Mouse (Mus musculus) megakaryocyte progenitor cell, adult 5-6 weeks (primary cell): ENCODE measurements around the gene Palm2. TPM values are rescaled to one million over a fixed set of nuclear protein-coding genes. Genes with fewer than 3 reads are reported as not detected.

Experiments
- ATAC-seq: replicated peaks from 2 replicates; pipeline ENCODE4 v1.8.0; 2016; ENCODE audit warnings: mild to moderate bottlenecking, moderate TSS enrichment, inconsistent platforms; ENCODE audit not compliant: poor library complexity
- total RNA-seq, 2 experiments: library from RNA; stranded (forward) in 1 of 2; stranded (reverse) in 1 of 2; fragments of 157-497, 149-512 nt in 1 of 2; fragments of 200-1000 nt in 1 of 2; gene quantifications; 2 replicates each; pipeline versions ENCODE4 v1.2.3 to v1.2.4; 2015 to 2017

Palm2 gene
- total RNA-seq, 2 experiments from 2014 or later = not detected

DNA sequence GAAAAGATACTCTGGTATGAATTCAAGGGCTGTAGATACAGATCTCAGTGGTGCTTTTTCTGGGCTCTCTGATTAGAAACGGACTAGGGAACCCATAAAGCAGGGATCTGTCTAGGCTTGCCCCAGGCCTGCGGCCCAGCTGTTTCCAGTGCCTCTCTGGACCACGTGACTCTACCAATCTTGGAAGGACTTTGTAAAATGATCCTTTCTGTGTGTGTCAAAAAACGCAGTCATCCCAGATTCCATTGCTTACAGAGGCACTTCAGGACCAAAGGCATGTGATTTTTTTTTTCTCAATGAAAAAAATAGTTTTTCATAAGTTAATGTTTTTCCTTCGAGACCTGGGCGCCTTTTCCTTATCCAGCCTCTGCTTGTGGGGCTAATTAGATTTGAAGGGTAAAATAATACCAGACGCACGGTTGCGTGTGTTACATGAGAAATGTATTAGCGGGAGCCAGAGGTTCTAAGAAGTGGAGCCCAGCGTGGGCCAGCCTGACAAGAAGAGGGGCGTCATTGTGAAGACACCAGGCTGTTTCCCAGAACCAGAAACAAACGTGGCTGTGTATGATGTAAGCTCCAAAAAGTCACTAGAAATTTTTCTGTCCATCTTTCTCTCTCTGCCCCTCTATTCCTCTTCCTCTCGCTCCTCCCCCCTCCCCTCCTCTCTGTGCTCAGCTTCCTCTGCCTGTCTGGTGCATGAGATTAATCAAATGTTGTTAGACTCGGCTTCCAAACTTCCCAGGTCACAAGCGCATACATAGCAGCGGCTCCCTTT, 177.4 kb downstream of the Palm2 start:
- no peak for ATAC-seq

DNA sequence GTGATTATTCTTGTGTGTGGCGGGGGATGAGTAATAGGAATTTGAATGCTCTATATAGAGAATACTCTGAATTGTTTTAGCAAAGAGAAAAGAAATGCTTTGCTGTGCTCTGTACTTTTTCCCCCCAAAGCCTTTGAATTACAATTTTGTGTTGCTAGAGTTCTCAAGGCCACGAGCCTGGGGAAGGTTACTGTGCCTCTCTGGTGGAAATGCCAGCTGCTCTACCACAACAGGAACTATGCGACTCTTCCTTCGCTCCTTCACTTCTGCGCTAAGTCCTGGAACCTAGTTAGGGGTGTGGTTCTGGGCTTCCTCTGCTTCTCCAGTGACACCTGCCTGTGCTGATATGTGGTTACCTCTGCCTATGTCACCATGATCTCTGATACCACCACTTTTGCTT, 178.7 kb downstream of the Palm2 start:
- ATAC-seq = no peak

DNA sequence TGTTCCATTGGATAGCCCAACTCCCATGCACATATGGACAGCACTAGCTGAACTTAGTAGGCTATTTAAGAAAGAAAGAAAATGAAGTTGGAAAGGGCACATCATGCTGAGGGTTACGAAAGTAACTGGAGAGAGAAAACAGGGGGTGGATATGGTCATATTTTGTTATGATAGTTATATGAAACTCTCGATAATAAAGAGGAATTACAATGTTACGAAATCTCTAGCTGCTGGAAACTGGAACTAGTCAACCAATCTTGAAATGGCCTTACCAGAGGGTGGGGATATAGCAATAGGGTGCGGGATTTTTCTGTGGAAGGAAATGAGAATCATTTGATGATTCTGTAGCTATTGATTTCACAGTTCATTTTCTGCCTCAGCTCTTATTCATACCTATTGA, 180.6 kb downstream of the Palm2 start:
- no peak; the same call in 1 of the 2 replicates for ATAC-seq

DNA sequence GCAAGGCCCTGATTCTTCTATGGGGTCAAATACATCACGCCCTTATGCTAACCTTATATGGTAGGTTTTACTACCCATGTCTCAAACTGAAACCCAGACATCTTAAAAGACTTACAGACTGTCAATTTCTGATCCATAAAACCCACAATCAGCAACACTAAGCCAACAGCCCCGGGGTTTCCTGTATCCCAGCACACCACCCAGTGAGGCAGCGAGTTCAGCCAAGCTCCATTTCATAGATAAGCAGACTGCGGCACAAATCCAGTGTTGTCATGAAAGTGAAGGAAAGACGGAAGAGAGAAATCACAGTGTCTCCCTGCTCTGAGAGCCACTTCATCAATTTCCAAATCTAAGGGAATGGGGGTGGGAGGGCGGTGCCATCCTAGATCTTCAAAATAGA, 184.7 kb downstream of the Palm2 start:
- no peak for ATAC-seq

DNA sequence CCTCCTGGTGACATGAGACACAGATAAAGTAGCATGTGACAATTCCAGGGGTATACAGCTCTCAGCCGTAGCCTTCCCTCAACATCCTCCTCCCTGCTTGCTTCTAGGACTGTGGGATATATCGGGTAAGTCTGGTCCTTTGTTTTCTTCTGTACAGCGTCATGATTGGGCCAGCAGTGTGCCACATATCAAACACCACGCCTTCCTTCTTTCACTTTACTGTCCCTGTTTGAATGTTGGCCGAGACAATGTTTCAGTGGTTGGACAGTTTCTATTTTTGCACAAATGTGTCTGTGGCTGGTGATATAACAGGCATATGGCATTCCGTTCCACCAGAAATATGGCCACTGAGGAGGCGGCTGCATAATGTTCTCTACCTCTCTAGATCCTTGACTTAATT, 188.8 kb downstream of the Palm2 start:
- ATAC-seq = no peak

DNA sequence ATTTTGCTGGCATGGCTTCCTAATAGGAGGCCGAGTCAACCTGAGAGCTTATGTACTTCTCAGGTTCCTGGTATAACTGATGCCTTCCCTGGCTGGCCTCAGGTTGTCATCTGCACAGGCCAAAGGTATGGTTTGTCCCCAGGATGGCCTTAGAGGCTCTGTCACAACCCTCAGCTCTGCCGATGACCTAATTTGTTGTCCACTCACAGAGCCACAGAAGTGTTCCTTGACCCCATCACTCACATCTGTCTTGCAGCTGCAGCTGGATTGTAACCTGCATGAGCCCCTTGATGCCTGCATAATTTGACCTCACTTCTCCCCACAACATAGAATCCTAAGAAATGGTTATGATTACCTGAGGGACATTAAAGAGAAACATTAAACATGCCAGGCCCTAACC, 190.8 kb downstream of the Palm2 start:
- no peak for ATAC-seq

DNA sequence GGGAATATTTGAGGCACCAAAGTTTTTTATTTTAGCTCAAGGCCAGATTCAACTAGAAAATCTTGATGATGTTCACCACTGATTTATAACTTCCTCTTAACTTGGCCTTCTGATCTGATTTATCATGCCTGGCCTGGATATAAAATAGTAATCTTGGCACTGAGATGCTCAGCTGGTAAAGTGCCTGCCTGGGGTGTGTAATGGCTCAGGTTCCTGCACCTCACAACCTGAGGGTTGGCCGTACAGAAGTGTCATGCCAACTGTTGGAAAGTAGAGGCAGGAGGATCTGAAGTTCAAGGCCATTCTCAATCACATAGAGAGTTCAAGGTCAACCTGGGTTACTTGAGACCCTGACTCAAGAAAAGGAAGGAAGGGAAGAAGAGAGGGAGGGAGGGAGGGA, 191.3 kb downstream of the Palm2 start:
- ATAC-seq = no peak

DNA sequence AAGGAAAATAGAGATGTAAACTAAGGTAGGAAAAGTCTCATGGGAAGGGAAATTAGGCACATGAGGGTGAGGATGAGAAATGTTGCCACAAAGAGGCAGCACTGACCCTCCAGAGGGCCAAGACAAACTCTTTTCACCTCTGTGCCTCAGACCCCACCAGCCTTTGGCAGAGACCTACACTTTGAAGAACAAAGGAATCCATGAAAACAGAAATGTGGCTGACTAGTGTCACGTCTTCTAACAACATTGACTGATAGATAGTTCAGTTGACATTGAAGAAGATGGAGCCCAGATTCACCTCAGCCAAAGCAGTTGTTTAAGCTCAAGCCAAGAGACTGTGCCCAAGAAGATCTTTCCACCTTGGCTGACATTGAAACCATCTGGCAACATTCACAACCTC, 191.7 kb downstream of the Palm2 start:
- ATAC-seq = no peak

DNA sequence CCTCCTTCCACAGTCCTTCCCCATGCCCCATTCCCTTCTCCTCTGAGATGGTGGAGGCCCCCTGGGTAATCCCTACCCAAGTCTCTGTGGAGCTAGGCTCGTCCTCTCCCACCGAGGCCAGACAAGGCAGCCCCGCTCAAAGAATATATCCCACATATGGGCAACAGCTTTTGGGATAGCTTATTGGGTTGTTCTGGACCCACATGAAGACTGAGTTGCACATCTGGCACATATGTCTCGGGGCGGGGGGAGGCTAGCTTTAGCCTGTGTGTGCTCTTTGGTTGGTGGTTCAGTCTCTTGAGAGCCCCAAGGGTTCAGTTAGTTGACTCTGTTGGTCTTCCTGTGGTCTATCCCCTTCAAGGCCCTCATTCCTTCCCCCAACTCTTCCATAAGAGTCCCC, 192.9 kb downstream of the Palm2 start:
- no peak for ATAC-seq

DNA sequence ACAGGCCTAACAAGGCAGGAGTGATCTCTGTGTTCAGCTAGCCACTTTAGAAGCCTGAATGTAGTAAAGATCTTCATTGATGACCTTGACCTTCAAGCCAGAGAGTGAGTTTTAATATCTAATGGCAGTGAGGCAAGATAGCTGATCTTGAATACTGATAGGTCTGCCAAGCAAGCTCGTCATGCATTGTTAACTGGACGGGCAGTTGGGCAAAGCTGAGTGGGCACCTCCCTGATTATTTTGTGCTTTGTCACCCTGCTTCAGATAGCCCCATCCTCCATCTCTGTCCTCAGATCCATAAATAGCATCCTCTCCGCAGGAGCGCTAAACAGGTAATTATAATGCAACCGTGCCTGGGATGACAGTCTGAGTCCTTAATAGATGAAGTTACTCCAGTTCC, 198.3 kb downstream of the Palm2 start:
- no peak for ATAC-seq

DNA sequence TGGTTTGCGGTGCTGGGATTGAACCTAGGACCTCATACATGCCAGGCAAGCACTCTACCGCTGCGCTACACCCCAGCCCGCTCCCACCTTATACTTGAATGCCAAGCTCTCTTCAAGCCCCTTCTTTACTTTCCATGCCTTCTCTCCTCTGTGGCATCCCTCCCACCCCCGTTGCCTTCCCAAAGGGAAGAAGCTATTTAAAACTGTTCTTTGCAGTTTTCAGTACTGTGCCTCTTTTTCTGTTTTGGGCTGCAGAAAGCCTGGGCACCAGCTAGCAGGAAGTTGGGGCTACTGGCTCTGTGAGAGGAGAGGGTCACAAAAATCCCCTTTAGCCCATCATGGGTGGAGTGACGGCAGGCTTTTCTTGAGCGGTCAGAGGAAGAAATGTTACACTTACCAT, 199.0 kb downstream of the Palm2 start:
- ATAC-seq = no peak

DNA sequence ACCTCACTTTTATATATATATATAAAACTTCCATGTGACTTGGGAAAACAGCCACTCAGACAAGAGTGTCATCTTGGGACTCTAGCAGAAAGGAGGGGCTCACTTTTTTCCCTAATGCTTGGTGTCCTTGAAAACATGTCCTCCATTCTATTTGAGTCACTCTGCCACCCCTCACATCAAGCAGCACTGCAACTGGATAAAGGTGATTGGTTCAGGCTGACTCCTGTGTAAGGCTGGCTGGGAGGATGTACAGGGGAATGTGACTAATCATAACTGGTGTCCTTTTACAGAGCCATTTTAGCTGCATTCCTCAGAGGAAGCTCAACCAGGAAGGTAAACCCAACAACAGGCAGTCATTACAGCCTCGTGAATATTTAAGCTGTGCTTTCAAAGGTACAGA, 200.9 kb downstream of the Palm2 start:
- no peak for ATAC-seq

DNA sequence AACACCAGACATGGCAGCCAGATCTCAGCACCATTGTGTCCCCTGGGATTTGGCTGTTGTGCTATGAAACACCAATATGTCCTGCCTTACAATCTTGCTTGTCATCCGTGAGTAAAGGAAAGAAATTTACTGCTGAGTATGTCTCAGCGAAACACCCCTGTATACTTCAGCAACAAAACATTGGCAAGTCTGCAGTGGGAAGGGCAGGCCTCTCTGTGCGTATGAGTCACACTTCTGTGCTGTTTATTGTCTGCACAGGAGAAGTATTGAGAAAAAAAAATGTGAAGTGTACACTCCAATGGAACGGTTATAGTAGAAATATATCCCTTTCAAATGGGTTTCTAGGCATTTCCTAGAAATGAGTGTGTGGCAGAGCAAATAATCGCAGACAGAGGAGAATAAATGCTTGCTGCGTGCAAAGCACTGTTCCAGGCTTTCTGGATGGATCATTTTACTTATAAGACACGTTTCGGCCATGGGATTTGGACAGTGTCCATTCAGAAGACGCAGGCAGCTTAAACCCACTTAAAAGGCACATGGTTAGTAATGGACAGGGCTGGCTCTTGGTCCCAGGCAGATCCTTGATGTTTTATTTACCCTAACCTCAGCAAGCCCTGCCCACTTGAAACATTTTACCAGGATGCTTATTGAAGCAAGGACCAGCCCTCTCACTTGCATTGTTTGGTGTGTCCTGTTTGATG, 202.9 kb downstream of the Palm2 start:
- no peak for ATAC-seq

DNA sequence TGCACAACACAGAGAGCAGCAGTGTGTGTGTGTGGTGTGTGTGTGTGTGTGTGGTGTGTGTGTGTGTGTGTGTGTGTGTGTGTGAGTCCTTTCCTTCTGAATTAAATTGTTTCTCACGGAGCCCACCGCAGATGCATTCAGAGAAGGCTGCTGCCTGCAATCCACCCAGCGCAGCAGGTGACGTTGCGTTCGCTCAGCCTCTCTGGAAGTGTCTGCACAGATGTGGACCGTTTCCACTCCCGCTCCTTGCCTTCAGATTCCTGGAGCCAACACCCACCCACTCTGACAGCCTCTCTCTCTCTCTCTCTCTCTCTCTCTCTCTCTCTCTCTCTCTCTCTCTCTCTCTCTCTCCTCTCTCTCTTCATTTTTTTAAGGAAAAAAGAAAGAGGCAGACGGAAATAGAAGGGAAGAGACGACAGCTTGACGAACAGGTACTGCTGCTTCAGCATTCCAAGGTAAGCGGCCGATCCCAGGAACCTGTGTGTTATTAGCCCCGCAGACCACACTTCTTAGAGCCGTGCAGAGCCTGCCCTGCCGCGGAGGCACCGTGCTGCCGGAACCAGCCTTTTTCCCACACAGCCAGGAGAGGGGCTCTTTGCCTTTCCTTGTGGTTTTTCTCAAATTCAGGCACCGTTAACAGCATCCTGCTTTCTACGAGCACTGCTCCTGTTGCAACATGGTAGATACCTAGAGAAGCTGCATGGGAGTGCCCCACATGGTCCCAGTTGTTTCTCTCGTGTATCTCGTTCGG, 203.8 kb downstream of the Palm2 start:
- no peak for ATAC-seq

DNA sequence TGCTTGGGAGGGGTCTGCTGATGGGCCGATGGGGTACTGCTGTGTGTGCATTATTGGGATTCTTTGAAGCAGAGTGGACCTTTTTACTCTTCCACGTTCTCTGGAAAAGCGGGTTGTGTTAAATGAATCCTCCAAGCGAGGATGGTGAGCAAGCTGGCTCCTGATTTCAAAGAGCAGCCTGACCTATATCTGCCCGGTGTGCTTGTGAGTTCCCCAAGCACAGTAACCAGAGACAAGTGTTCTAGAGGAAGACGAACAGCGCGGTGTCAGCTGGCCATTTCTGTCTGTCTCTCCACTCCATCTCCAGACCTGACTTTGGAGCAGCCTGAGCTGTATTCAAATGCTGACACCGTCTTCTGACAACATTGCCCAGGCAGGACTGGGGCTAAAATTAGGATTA, 204.9 kb downstream of the Palm2 start:
- ATAC-seq = no peak

DNA sequence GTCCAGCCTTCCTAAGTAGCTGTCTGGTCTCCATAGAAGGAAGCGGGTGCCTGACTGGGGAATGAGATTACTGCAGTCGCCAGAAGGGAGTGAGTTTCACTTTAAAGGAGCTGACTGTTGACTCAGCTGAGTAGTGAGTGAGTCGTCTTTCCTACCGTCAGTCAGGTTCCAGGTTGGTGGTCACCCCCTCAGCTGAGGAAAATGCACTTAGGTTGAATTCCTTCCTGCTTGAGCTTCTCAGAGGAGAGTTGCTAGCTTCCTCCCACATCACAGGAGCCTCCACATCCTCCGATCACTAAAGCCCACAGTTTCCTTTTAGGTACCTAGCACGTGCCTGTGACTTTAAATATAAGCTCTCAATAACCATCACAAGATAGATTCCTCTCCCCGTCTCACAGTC, 206.2 kb downstream of the Palm2 start:
- no peak for ATAC-seq

DNA sequence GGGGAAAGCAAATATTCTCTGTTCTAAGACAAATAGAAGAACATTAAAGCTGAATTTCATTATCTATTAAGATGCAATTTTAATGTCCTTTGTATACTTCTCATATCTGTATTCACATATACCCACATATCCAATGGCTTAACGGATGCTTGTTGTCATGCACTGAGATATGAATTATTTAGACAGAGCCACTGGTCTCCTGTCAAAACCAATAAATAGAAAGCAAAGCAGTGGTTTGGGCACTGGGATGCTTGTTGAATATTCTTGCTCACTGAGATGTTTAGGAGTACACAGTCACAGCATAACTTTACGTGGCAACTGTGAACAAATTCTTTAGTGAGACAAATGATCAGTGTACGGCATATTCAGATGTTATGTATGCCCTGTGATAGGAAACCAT, 206.9 kb downstream of the Palm2 start:
- no peak for ATAC-seq

DNA sequence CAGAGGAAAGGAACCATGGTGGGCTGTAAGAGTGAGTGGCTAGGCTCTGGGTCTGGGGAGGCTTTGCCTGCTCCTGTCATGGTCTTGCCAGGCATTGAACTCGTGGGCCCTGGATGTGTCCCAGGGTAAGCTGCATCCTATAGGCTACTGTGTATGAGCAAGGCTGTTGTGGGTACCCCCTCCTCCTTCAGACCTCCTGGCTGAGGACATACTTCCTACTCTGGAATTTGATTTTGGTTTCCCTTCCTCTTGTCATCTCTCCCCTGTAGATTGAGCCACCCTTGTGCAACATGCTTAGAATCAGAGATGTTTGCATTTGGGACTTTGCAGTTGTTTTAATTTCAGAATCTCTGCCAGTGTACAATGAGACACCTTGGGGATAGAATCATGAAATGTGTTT, 216.9 kb downstream of the Palm2 start:
- ATAC-seq = no peak

DNA sequence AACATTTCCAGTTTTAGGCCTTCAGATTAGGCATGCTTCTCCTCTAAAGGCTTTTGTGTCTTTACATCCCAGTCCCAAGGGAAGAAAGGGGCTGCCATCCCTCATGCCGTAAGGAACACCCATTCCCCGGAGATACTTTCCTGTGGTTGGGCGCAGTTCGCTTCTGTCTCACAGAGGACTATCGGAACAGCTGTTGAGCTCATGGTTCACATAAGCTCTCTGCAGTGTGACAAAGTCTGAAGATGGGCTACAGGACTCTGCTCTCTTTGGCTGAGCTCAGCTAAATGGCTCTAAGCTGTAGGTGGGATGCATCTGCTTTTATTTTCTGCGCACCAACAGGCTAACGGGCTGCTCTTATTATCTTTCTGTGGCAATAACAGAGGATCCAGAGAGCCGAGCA, 217.5 kb downstream of the Palm2 start:
- ATAC-seq = no peak

DNA sequence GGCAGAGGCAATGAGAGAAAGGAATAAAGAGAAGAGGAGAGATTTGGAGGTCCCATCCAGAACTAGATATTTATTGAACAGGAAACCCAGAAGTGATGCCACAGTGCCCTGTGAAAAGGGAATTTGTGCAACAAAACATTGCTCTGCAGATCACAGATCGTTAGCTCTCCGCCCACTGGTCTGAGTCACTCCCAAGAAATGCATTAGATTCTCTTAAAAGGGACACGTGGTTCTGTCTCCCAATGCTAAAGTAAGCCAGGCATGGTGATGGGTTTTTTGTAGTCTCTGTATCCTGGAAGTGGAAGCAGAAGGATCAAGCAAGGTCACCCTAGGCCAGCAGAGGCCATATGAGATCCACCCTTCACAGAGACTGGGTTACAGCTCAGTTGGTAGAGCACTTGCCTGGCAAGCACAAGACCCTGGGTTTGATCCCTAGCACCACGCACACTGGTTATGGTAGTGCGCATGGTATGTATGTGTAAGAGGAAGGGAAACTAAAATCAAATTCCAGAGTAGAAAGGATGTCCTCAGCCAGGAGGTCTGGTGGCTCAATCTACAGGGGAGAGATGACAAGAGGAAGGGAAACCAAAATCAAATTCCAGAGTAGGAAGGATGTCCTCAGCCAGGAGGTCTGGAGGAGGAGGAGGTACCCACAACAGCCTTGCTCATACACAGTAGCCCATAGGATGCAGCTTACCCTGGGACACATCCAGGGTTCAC, 218.3 kb downstream of the Palm2 start:
- ATAC-seq = no peak

DNA sequence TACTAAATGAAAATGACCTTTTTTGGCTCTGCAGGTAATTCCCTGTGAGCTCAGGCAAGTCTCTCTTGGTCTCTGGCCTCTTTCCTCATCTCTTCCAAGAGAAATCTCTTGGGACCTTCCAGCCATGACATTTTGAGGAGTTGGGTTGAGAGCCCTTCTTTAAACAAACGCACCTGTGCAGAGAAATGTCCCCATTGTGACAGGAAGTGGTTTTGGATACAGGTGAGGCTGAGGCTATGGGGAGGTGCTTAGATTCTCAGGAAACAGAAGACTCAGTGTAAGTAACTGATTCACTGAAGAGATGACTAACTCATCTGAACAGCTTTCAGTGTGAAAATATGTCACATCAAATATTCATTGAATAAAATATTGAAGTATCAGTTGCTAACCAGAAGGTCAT, 221.9 kb downstream of the Palm2 start:
- ATAC-seq = no peak
